Mouse (Mus musculus) cerebellum, adult 9-10 months (tissue): ENCODE results near the gene Cd151.

Experiments used
- DNase-seq: peaks from one replicate; pipeline ENCODE4 v3.0.0; 2022

Cd151 gene

DNA sequence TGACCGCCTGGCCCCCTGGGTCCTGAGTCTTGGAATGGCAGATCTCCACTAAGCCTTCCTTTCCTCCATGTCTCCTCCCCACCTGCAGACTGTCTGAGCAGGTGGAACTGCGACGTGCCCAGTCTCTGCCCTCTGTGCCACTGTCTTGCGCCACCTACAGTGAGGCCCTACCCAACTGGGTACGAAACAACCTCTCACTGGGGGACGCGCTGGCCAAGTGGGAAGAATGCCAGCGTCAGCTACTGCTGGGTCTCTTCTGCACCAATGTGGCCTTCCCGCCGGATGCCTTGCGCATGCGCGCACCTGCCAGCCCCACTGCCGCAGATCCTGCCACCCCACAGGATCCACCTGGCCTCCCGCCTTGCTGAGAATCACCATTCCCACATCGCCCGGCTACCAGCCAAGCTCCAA is 7.9 kb upstream of the Cd151 start:
- DNase-seq = peak; percentile 88

- no peak for DNase-seq
Measured at GRCm38 (mm10) chr7:141460001-141460390, 7.2 kb upstream of the Cd151 start.

GRCm38 (mm10) chr7:141460391-141461113 is 6.6 kb upstream of the Cd151 start, which contains the start of gene Cracr2b:
Gene Cracr2b, plus strand, starts transcription at chr7:141461094.
- no peak for DNase-seq

- no peak for DNase-seq
Measured at GRCm38 (mm10) chr7:141461521-141462332, 5.5 kb upstream of the Cd151 start.

DNA sequence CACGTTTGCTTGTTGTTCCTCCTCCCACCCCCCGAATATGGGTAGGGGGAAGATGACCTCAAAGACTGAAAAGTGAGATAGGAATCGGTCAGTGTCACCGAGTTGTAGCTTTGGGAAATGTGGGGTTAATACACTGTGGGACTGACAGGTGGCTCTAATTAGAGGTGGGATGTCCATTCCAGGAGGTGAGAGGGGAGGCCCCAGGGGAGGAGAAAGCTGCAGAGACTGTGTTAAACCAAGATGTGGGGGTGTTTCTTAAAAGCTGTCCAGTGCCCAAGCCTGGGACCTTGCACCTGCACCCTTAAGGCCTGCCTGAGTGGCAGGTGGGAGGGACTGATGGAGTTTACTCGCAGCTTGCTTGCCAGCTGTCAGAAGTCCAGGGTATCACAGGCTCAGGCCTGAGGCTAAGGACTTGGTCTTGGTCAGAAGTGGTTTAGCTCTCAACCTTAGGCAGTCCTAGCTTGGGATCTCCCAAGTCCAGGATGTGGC is 4.8 kb upstream of the Cd151 start:
- DNase-seq = no peak

GRCm38 (mm10) chr7:141463824-141464602 is 3.2 kb upstream of the Cd151 start:
- DNase-seq = no peak

DNA sequence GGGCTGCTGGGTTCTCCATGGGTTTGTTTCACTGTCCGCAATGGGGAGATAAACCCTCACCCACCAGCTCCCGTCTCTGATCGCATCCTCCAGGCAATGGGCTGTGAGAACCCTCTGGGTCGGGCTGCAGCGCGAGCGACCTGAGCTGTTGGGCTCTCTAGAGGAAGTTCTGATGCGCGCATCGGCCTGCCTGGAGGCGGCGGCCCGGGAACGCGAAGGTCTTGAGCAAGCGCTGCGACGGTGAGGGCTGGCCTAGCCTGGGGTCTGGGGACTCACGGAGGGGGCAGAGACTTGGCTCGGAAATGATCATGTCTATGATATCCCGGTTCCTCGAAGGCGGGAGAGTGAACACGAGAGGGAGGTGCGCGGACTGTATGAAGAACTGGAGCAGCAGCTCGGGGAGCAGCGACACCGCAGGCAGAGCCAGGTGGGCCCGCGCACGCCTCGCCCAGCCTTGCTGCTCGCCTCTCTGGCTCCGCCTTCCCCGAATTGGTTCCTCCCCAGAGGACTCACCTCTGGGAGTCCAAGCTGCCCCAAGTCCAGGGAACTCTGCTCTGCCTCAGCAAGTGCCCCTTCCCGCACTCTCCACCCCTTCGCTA is 2.5 kb upstream of the Cd151 start:
- no peak for DNase-seq

GRCm38 (mm10) chr7:141465388-141466044 is 1.7 kb upstream of the Cd151 start:
- no peak for DNase-seq

- DNase-seq = no peak
Measured at GRCm38 (mm10) chr7:141466045-141466394, 1.2 kb upstream of the Cd151 start.

DNA sequence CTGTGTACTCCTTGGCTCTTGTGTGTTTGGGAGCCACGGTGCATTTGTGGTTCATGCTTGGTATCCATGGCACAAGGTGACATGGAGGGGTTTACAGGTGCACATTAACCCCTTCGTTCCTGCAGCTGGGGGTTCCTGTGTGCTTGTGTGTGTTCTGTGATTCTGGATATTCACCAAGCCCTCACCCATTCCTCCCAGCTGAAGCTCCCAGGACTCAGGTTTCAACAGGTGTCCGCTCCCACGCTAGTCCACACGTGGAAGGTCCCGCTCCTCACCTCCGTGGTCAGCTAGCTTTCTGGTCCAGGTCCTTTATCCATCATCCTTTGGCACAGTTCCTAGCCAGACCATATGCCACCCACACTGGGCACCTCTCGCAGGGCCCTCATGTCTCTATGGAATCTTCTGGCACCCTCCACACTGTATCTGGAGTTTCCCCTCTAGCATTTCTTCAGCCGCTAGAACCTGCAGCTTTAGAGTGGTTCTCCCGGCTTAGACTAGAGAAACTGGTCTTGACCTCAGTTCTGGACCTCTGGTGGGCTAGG is 514 bp upstream of the Cd151 start:
- no peak for DNase-seq

GRCm38 (mm10) chr7:141468164-141468521 is 951 bp downstream of the Cd151 start:
- no peak for DNase-seq

DNA sequence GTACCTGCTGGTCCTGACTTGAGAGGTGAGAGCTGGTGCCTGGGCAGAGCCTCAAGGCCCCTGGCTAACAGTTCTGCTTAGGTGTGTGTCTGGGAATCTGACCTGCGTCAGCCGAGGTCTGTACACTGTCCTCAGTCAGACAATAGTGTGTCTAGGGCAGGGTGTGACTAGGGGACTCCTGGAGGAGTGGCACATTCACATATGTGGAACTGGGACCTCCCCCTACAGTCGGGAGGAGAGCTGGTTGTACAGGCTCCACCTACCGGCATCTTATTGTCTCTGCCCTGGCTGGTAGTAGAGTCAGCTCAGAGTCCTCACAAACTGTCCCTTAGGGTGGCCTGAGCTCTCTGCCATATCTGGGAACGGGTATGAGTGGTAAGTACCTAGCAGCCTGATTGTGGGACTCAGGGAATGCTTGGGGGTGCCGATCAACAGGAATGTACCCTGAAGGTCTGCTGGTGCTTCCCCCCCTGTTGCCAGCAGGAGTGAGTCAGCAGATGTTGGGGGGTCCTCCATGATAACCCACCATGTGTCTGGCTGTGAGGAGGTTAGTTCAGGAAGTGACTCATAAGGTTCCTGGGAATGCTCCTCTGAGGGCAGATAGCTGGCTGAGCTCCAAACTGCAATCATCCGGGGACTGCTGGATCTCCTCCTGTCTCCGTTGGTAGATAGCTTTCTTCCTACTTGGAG is 1.5 kb downstream of the Cd151 start:
- DNase-seq = no peak

DNA sequence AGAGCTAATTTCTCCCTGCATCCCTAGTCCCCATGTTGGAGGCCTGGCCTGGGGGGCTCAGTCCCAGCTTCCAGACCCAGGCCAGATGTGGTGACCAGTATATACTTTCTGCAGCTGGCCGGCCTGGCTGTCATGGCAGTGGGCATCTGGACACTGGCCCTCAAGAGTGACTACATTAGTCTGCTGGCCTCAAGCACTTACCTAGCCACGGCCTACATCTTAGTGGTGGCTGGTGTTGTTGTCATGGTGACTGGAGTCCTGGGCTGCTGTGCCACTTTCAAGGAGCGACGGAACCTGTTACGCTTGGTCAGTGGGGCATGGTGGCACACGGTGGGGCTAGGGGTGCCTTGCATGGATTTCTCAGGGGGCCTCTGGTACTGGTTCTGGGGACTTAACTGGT is 2.2 kb downstream of the Cd151 start:
- DNase-seq = no peak

GRCm38 (mm10) chr7:141469901-141470636 is 2.9 kb downstream of the Cd151 start:
- no peak for DNase-seq

- DNase-seq = no peak
Measured at GRCm38 (mm10) chr7:141470637-141470944, 3.4 kb downstream of the Cd151 start.

DNA sequence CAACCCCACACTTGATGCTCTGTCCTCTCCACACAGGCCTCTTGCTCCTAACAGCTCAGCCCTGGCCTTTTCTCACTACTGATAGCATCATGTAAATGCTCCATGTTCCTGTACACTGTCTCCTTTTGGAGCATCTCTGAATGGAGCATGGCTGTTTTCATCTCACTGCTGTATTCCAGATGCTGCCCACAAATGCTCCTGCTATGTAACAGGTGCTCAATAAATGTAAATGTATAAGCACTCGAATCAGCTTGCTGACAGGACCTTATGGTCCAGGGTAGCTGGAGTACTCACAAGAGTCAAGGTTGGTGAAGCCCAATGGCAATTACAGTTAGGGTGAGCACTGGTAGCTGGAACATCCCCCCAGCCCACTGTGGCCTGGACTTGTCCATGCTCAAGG is 4.0 kb downstream of the Cd151 start:
- DNase-seq = no peak

DNA sequence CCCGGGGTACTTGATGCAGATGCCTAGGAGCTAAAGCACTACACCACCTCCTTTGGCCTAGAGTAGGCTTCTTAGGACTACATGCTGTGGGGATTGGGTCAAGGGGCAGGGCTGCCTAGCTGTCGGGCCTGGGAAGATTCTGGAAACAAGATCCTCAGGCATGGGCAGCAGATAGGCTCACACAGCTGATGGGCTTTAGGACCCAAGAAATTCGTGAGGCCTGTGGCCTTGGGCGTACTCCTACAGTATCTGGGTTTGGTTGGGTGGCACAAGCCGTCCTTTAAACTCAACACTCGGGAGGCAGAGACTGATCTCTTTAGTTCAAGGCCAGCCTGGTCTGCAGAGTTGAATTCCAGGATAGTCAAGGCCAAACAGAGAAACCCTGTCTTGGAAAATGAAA is 5.0 kb downstream of the Cd151 start:
- no peak for DNase-seq

DNA sequence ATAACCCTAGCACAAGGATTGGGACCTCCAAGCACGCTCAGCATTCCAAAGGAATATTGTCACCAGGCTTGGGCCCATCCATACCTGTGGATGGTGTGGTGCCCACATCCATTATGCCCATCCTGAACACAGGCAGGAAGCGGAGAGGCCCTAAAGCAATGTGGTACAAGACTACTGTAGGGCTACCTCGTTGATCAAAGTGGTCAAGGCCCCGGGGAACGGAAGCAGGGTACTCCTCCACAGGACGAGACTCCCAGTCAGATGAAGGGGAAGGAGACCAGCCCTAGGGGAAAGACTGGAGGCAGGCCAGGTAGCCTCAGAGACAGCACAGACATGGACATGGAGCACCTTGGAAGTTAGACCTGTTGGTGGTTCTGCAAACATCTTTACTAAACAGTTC is 5.6 kb downstream of the Cd151 start:
- no peak for DNase-seq

GRCm38 (mm10) chr7:141474160-141474559 is 7.0 kb downstream of the Cd151 start:
- DNase-seq = no peak

- peak; percentile 87 for DNase-seq
Measured at GRCm38 (mm10) chr7:141475011-141475804, 8.0 kb downstream of the Cd151 start, which contains the start of the genes Polr2l and Tspan4. Gene Polr2l, minus strand, starts transcription at chr7:141475132. Gene Tspan4, plus strand, starts transcription at chr7:141475240.
